Mouse (Mus musculus): ENCODE data around the gene Klhl21. TPM values are rescaled to one million over a fixed set of nuclear protein-coding genes. Genes with fewer than 3 reads are reported as not detected.
A peak's percentile ranks its signal among the peaks of the same experiment; 100 is the strongest.
"Not testable (repeated sequence)": the region's sequence is repeated elsewhere in the genome, so short reads cannot be mapped to it uniquely, and the experiment has no call there.

The Klhl21 gene
- polyA plus RNA-seq, 1 experiment from 2014 or later = 26.1 TPM

GRCm38 (mm10) chr4:152024525-152024924, 15.9 kb downstream of the Klhl21 start:
- Histone ChIP-seq H3K9ac (no peak overlapping the region), H3K4me1 (replicated peaks) (peaks cover 42% of the 10 kb centered on the region), H3K27me3 (no peaks in the 10 kb centered on the region), H3K4me3 (no peak overlapping the region), H3K36me3 (peaks cover 39% of the 10 kb centered on the region), H3K9me3 (replicated peaks) (no peaks in the 10 kb centered on the region), H3K4me2 (no peak overlapping the region), H3K27ac (no peak overlapping the region)
- 86% methylated on average over 11 of the region's 11 CpGs for WGBS
- no peak for ATAC-seq (replicated peaks; ENCODE audit: insufficient number of reproducible peaks, insufficient read depth, low FRiP score, low read depth)

DNA sequence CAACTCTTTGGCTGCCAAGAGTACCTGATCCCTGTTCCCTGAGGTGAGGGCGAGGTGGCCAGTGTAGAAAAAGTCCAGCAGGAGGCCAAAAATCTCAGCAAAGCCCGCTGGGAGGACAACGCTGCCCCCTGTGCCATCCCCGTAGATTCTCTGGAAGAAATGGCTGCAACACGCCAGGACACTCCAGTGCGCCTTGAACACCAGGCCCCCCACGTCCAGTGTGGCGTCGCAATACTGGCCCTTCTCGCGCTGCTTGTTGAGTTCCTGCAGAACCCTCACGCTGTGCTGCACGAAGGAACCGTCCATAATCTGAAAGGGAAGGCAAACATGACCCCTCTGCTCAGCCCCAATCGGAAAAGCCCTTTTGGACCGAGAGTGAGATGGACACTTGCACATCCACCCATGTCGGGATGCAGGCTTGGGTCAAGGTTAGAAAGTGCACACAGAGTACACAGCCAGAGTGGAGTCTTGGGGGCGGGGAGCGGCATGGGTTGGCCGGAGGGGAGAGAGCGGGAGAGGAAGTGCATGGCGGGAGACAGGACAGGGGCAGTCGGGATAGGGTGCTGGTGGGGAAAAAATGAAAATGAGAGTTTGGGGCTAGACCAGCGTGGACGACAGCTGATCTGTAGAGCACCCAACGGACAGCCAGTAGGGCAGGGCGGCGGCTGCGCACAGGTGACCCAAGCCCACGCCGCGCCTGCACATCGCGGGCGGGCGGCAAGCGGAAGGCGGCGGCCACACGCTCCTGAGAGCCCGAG, 18.3 kb downstream of the Klhl21 start:
- WGBS = under 1% methylated on average over 41 of the region's 41 CpGs
- Histone ChIP-seq H3K27me3 (peaks cover 2% of the 10 kb centered on the region; the same call in 1 of the 2 replicates), H3K4me3 (peak overlapping the region; percentile 81), H3K4me1 (replicated peaks) (peaks cover 42% of the 10 kb centered on the region), H3K9me3 (replicated peaks) (no peaks in the 10 kb centered on the region), H3K36me3 (peaks cover 20% of the 10 kb centered on the region), H3K4me2 (peak overlapping the region; percentile 94), H3K27ac (peak overlapping the region; percentile 78), H3K9ac (peak overlapping the region; percentile 81)
- peak; percentile 64 for ATAC-seq (replicated peaks; ENCODE audit: insufficient number of reproducible peaks, insufficient read depth, low FRiP score, low read depth)

- peaks cover 8% of the 10 kb centered on the region; the same call in 1 of the 2 replicates for H3K27me3 ChIP-seq
- peak within 1 kb of the TSS; percentile 78 for H3K27ac ChIP-seq
- H3K9me3 ChIP-seq (replicated peaks) = no peaks in the 10 kb centered on the region
- H3K4me1 ChIP-seq (replicated peaks) = peaks cover 42% of the 10 kb centered on the region
- H3K9ac ChIP-seq = peak within 1 kb of the TSS; percentile 81
- H3K36me3 ChIP-seq = peaks cover 14% of the 10 kb centered on the region
- H3K4me3 ChIP-seq = peak within 1 kb of the TSS; percentile 81
- ATAC-seq (replicated peaks; ENCODE audit: insufficient number of reproducible peaks, insufficient read depth, low FRiP score, low read depth) = peak; percentile 97
- under 1% methylated on average over 35 of the region's 35 CpGs for WGBS
- H3K4me2 ChIP-seq = peak within 1 kb of the TSS; percentile 94
Observed at GRCm38 (mm10) chr4:152027524-152027923, 18.9 kb downstream of the Klhl21 start, which contains the start of gene Zbtb48. Gene Zbtb48 (minus strand): TSS chr4:152027671.

DNA sequence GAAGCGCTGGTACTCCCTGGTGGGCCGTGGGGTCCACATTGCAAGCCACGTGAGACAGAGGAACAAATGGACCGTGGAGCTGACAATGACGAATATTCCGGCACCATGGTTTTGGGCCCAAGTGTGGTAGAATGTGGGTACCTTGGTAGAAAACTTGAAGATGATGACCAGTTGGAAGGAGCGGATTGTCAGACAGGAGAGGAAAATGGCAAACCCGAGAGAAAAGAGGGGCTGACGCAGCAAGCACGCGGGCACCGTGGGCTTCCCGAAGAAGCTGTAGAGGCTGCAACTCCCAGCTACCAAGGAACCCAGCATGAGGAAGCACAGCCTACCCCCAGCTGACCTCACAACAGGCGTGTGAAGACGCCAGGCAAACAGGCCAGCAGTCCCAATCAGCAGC, 19.9 kb downstream of the Klhl21 start:
- peak overlapping the region; percentile 81 for H3K4me3 ChIP-seq
- H3K27ac ChIP-seq = no peak overlapping the region
- H3K4me2 ChIP-seq = peak overlapping the region; percentile 94
- no peak overlapping the region for H3K9ac ChIP-seq
- WGBS = 59% methylated on average over 15 of the region's 15 CpGs
- H3K4me1 ChIP-seq (replicated peaks) = peaks cover 42% of the 10 kb centered on the region
- H3K36me3 ChIP-seq = peaks cover 7% of the 10 kb centered on the region
- no peak for ATAC-seq (replicated peaks; ENCODE audit: insufficient number of reproducible peaks, insufficient read depth, low FRiP score, low read depth)
- H3K27me3 ChIP-seq = peaks cover 12% of the 10 kb centered on the region; the same call in 1 of the 2 replicates
- no peaks in the 10 kb centered on the region for H3K9me3 ChIP-seq (replicated peaks)

- ATAC-seq (replicated peaks; ENCODE audit: insufficient number of reproducible peaks, insufficient read depth, low FRiP score, low read depth) = no peak
- peaks cover 42% of the 10 kb centered on the region for H3K4me1 ChIP-seq (replicated peaks)
- H3K27ac ChIP-seq = no peak overlapping the region
- H3K36me3 ChIP-seq = peaks cover 2% of the 10 kb centered on the region; the same call in 1 of the 2 replicates
- H3K9me3 ChIP-seq (replicated peaks) = no peaks in the 10 kb centered on the region
- H3K4me3 ChIP-seq = no peak overlapping the region
- peaks cover 12% of the 10 kb centered on the region; the same call in 1 of the 2 replicates for H3K27me3 ChIP-seq
- WGBS = 33% methylated on average over 5 of the region's 5 CpGs
- H3K9ac ChIP-seq = no peak overlapping the region
- no peak overlapping the region for H3K4me2 ChIP-seq
Observed at GRCm38 (mm10) chr4:152029087-152029486, 20.5 kb downstream of the Klhl21 start.

DNA sequence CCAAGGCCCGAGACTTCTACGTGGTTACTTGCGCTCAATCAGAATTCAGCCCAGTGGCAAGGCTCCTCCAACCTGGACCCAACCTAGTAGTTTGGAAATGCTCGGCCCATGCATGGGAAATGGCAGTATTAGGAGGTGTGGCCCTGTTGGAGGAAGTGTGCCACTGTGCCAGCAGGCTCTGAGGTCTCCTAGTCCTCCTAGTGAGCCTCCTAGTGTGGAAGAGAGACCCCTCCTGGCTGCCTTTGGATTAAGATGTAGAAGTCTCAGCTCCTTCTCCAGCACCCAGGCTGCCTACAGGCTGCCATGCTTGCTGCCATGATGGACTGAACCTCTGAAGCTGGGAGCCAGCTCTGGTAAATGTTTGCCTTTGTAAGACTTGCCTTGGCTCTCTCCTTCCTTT, 21.4 kb downstream of the Klhl21 start:
- 71% methylated on average over 4 of the region's 4 CpGs for WGBS

DNA sequence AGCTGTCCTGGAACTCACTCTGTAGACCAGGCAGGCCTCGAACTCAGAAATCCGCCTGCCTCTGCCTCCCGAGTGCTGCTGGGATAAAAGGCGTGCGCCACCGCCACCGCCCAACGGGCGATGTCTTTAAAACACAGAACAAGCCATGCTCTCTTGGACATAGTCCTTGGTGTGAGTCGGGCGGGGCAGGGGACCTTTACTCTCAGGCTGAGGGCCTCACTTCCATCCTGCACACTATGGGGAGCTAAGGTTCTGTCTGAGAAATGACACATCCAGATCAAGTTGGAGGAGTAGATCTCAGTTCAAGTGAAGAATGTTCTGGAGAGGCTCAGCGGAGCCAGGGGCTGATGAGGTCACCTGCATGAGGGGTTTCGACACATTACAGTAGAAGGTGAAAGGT, 24.3 kb downstream of the Klhl21 start:
- Histone ChIP-seq H3K4me3 (no peak overlapping the region), H3K27ac (no peak overlapping the region), H3K27me3 (peaks cover 12% of the 10 kb centered on the region; the same call in 1 of the 2 replicates), H3K4me1 (replicated peaks) (peaks cover 10% of the 10 kb centered on the region), H3K4me2 (no peak overlapping the region), H3K9me3 (replicated peaks) (no peaks in the 10 kb centered on the region), H3K9ac (no peak overlapping the region), H3K36me3 (no peaks in the 10 kb centered on the region)
- ATAC-seq (replicated peaks; ENCODE audit: insufficient number of reproducible peaks, insufficient read depth, low FRiP score, low read depth) = no peak
- 83% methylated on average over 13 of the region's 13 CpGs for WGBS

More for the DNA sequence above, 21.4 kb downstream of the Klhl21 start:
- Histone ChIP-seq H3K9ac (no peak overlapping the region; the same call in 1 of the 2 replicates), H3K27ac (no peak overlapping the region), H3K4me1 (replicated peaks) (peaks cover 34% of the 10 kb centered on the region), H3K36me3 (no peaks in the 10 kb centered on the region; the same call in 1 of the 2 replicates), H3K4me2 (no peak overlapping the region), H3K4me3 (no peak overlapping the region), H3K27me3 (peaks cover 12% of the 10 kb centered on the region; the same call in 1 of the 2 replicates), H3K9me3 (replicated peaks) (no peaks in the 10 kb centered on the region)
- ATAC-seq (replicated peaks; ENCODE audit: insufficient number of reproducible peaks, insufficient read depth, low FRiP score, low read depth) = no peak

DNA sequence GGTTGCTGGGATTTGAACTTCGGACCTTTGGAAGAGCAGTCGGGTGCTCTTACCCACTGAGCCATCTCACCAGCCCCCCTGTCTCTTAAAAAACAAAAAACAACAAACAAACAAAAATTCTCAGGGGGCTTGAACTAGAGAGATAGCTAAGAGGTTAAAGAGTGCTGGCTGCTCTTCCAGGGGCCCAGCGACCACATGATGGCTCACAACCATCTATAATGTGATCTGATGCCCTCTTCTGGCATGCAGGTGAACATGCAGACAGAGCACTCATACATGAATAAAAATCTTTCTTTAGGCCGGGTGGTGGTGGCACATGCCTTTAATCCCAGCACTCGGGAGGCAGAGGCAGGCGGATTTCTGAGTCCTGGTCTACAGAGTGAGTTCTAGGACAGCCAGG, 27.9 kb downstream of the Klhl21 start:
- not testable (repeated sequence) for H3K4me3 ChIP-seq; H3K9ac ChIP-seq; H3K27ac ChIP-seq; H3K36me3 ChIP-seq; H3K9me3 ChIP-seq (replicated peaks); ATAC-seq (replicated peaks; ENCODE audit: insufficient number of reproducible peaks, insufficient read depth, low FRiP score, low read depth); H3K4me2 ChIP-seq
- WGBS = 89% methylated on average over 6 of the region's 6 CpGs
- peaks cover 12% of the 10 kb centered on the region; the same call in 1 of the 2 replicates for H3K27me3 ChIP-seq
- H3K4me1 ChIP-seq (replicated peaks) = peaks cover 18% of the 10 kb centered on the region

GRCm38 (mm10) chr4:152038225-152038984, 29.8 kb downstream of the Klhl21 start, which contains the start of gene Tas1r1:
Gene Tas1r1 (minus strand): TSS chr4:152038568.
- Histone ChIP-seq H3K27me3 (no peaks in the 10 kb centered on the region), H3K9me3 (replicated peaks) (no peaks in the 10 kb centered on the region), H3K9ac (peak within 1 kb of the TSS; percentile 92), H3K4me2 (peak within 1 kb of the TSS; percentile 96), H3K27ac (peak within 1 kb of the TSS; percentile 51; the same call in 1 of the 2 replicates), H3K4me3 (peak within 1 kb of the TSS; percentile 99), H3K4me1 (replicated peaks) (peaks cover 18% of the 10 kb centered on the region), H3K36me3 (peaks cover 25% of the 10 kb centered on the region)
- no peak for ATAC-seq (replicated peaks; ENCODE audit: insufficient number of reproducible peaks, insufficient read depth, low FRiP score, low read depth)
- WGBS = 38% methylated on average over 10 of the region's 10 CpGs

DNA sequence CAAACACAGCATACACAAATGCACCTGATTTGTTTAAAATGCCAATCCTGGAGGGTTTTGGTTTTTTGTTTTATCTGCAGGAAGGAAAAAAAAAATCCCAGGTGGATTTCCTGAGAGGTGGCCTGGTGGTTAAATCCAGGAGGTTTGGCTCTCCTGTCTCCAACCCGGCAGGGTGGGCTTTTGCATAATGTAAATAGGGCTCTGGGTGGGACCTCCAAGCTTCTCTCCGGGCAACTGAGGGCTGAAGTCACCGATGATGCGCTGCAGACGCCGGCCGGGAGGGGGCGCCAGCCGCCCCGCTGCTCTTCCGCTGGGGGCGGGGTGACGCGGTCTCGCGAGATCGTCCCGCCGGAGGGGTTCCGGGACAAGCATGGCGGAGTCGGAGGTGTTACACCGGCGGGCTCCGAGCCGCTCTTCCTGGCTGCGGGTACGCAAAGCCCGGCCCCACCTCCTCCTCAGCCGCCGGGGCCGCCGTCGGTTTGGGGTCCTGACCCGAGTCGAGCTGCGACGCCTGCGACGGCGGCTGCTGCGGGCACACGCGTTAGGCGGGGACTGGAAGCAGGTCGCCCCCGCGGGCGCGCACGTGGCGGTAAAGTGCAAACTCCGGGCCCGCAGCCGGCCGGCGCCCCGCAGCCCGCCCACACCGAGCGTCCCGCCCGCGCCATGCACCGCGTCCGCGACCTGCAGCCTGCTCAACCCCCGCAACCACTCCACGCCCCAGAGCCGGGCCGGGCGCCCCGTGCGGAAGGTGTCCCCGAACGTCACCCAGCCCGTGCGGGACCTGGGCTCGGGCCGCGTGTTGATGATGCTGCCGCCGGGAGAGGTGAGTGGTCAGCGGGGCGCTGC, 30.6 kb downstream of the Klhl21 start, which contains the start of gene Nol9:
Nol9 (plus strand) TSS at position 337 of the 846 bp plus-strand sequence.
- peak within 1 kb of the TSS; percentile 96 for H3K4me2 ChIP-seq
- H3K36me3 ChIP-seq = peaks cover 33% of the 10 kb centered on the region
- H3K4me3 ChIP-seq = peak within 1 kb of the TSS; percentile 99
- WGBS = under 1% methylated on average over 85 of the region's 86 CpGs
- peaks cover 18% of the 10 kb centered on the region for H3K4me1 ChIP-seq (replicated peaks)
- no peaks in the 10 kb centered on the region for H3K27me3 ChIP-seq
- H3K9me3 ChIP-seq (replicated peaks) = no peaks in the 10 kb centered on the region
- peak within 1 kb of the TSS; percentile 51; the same call in 1 of the 2 replicates for H3K27ac ChIP-seq
- H3K9ac ChIP-seq = peak within 1 kb of the TSS; percentile 92
- ATAC-seq (replicated peaks; ENCODE audit: insufficient number of reproducible peaks, insufficient read depth, low FRiP score, low read depth) = peak; percentile 86
